Mouse (Mus musculus): ENCODE results near the gene Itpkc. TPM values are rescaled to one million over a fixed set of nuclear protein-coding genes. Genes with fewer than 3 reads are reported as not detected.
A peak's percentile ranks its signal among the peaks of the same experiment; 100 is the strongest.

Itpkc gene
- polyA plus RNA-seq, 1 experiment from 2014 or later: 7.1 TPM

- 61% methylated on average over 1 of the region's 1 CpGs for WGBS
- H3K36me3 ChIP-seq: peaks cover 43% of the 10 kb centered on the region
- H3K4me2 ChIP-seq (replicated peaks): no peak overlapping the region
- H3K4me1 ChIP-seq: peaks cover 17% of the 10 kb centered on the region
- no peak for ATAC-seq (replicated peaks)
- no peaks in the 10 kb centered on the region for H3K9me3 ChIP-seq
- no peak overlapping the region for H3K27ac ChIP-seq (replicated peaks)
- H3K4me3 ChIP-seq: no peak overlapping the region
- no peak overlapping the region for H3K9ac ChIP-seq (replicated peaks)
- H3K27me3 ChIP-seq: no peaks in the 10 kb centered on the region
Measured at GRCm38 (mm10) chr7:27182498-27182897, 46.0 kb downstream of the Itpkc start.

- no peak within 1 kb of the TSS for H3K9ac ChIP-seq (replicated peaks)
- peak within 1 kb of the TSS; percentile 96; the same call in 1 of the 2 replicates for H3K27ac ChIP-seq (replicated peaks)
- H3K36me3 ChIP-seq: peaks cover 28% of the 10 kb centered on the region
- no peaks in the 10 kb centered on the region for H3K27me3 ChIP-seq
- no peak within 1 kb of the TSS for H3K4me2 ChIP-seq (replicated peaks)
- no peaks in the 10 kb centered on the region for H3K9me3 ChIP-seq
- no peak within 1 kb of the TSS for H3K4me3 ChIP-seq
- H3K4me1 ChIP-seq: peaks cover 19% of the 10 kb centered on the region
- WGBS: 74% methylated on average over 14 of the region's 14 CpGs
- ATAC-seq (replicated peaks): no peak
Measured at GRCm38 (mm10) chr7:27180837-27181695, 47.4 kb downstream of the Itpkc start, which contains the start of the genes Gm21983 and Mia. TSS of gene Gm21983 (minus strand) at chr7:27181086. TSS of gene Mia (minus strand) at chr7:27181157.

GRCm38 (mm10) chr7:27180036-27180435, 48.4 kb downstream of the Itpkc start:
- Histone ChIP-seq H3K36me3 (peaks cover 18% of the 10 kb centered on the region), H3K9me3 (no peaks in the 10 kb centered on the region), H3K4me3 (no peak overlapping the region), H3K4me2 (replicated peaks) (no peak overlapping the region), H3K27ac (replicated peaks) (peak overlapping the region; percentile 96; the same call in 1 of the 2 replicates), H3K27me3 (no peaks in the 10 kb centered on the region), H3K4me1 (peaks cover 19% of the 10 kb centered on the region), H3K9ac (replicated peaks) (no peak overlapping the region)
- 50% methylated on average over 5 of the region's 5 CpGs for whole genome bisulfite sequencing
- ATAC-seq (replicated peaks): no peak

GRCm38 (mm10) chr7:27179217-27179918, 49.1 kb downstream of the Itpkc start:
- peak overlapping the region; percentile 96 for H3K27ac ChIP-seq (replicated peaks)
- H3K4me1 ChIP-seq: peaks cover 19% of the 10 kb centered on the region
- peak overlapping the region; percentile 53 for H3K4me2 ChIP-seq (replicated peaks)
- H3K9ac ChIP-seq (replicated peaks): peak overlapping the region; percentile 42; the same call in 1 of the 2 replicates
- ATAC-seq (replicated peaks): no peak
- H3K4me3 ChIP-seq: peak overlapping the region; percentile 84
- 47% methylated on average over 16 of the region's 16 CpGs for WGBS
- H3K36me3 ChIP-seq: peaks cover 16% of the 10 kb centered on the region
- H3K9me3 ChIP-seq: no peaks in the 10 kb centered on the region
- no peaks in the 10 kb centered on the region for H3K27me3 ChIP-seq

- ATAC-seq (replicated peaks): peak; percentile 98
- H3K4me2 ChIP-seq (replicated peaks): peak within 1 kb of the TSS; percentile 53
- no peaks in the 10 kb centered on the region for H3K9me3 ChIP-seq
- H3K4me3 ChIP-seq: peak within 1 kb of the TSS; percentile 84
- WGBS: 1% methylated on average over 52 of the region's 53 CpGs
- peak within 1 kb of the TSS; percentile 96 for H3K27ac ChIP-seq (replicated peaks)
- no peaks in the 10 kb centered on the region for H3K27me3 ChIP-seq
- H3K36me3 ChIP-seq: peaks cover 19% of the 10 kb centered on the region; the same call in 1 of the 2 replicates
- H3K4me1 ChIP-seq: peaks cover 19% of the 10 kb centered on the region
- peak within 1 kb of the TSS; percentile 62 for H3K9ac ChIP-seq (replicated peaks)
Measured at GRCm38 (mm10) chr7:27178324-27179216, 49.9 kb downstream of the Itpkc start, which contains the start of gene Rab4b. TSS of gene Rab4b (minus strand) at chr7:27178896.

- 21% methylated on average over 4 of the region's 4 CpGs for WGBS
- peak overlapping the region; percentile 96 for H3K27ac ChIP-seq (replicated peaks)
- ATAC-seq (replicated peaks): no peak
- H3K4me1 ChIP-seq: peaks cover 19% of the 10 kb centered on the region
- peak overlapping the region; percentile 84 for H3K4me3 ChIP-seq
- H3K9me3 ChIP-seq: no peaks in the 10 kb centered on the region
- no peaks in the 10 kb centered on the region for H3K27me3 ChIP-seq
- peaks cover 19% of the 10 kb centered on the region for H3K36me3 ChIP-seq
- peak overlapping the region; percentile 62 for H3K9ac ChIP-seq (replicated peaks)
- peak overlapping the region; percentile 53 for H3K4me2 ChIP-seq (replicated peaks)
Measured at GRCm38 (mm10) chr7:27177942-27178323, 50.5 kb downstream of the Itpkc start.

- WGBS: 94% methylated on average over 7 of the region's 7 CpGs
- no peak overlapping the region for H3K4me2 ChIP-seq (replicated peaks)
- H3K9me3 ChIP-seq: no peaks in the 10 kb centered on the region
- ATAC-seq (replicated peaks): no peak
- H3K4me3 ChIP-seq: no peak overlapping the region
- H3K9ac ChIP-seq (replicated peaks): no peak overlapping the region
- H3K36me3 ChIP-seq: peaks cover 33% of the 10 kb centered on the region
- H3K27ac ChIP-seq (replicated peaks): no peak overlapping the region
- no peaks in the 10 kb centered on the region for H3K27me3 ChIP-seq
- H3K4me1 ChIP-seq: peaks cover 16% of the 10 kb centered on the region
Measured at GRCm38 (mm10) chr7:27174896-27175295, 53.6 kb downstream of the Itpkc start.

GRCm38 (mm10) chr7:27174496-27174895, 54.0 kb downstream of the Itpkc start:
- Histone ChIP-seq H3K4me3 (no peak overlapping the region), H3K9me3 (no peaks in the 10 kb centered on the region), H3K36me3 (peaks cover 34% of the 10 kb centered on the region), H3K27me3 (no peaks in the 10 kb centered on the region), H3K4me1 (peaks cover 13% of the 10 kb centered on the region), H3K4me2 (replicated peaks) (no peak overlapping the region), H3K27ac (replicated peaks) (no peak overlapping the region), H3K9ac (replicated peaks) (no peak overlapping the region)
- 93% methylated on average over 15 of the region's 15 CpGs for WGBS
- no peak for ATAC-seq (replicated peaks)

- no peaks in the 10 kb centered on the region for H3K27me3 ChIP-seq
- H3K4me1 ChIP-seq: peaks cover 8% of the 10 kb centered on the region
- H3K27ac ChIP-seq (replicated peaks): no peak overlapping the region
- H3K9ac ChIP-seq (replicated peaks): no peak overlapping the region
- H3K4me2 ChIP-seq (replicated peaks): no peak overlapping the region
- H3K4me3 ChIP-seq: no peak overlapping the region
- no peak for ATAC-seq (replicated peaks)
- H3K9me3 ChIP-seq: no peaks in the 10 kb centered on the region
- 91% methylated on average over 3 of the region's 3 CpGs for WGBS
- peaks cover 34% of the 10 kb centered on the region for H3K36me3 ChIP-seq
Measured at GRCm38 (mm10) chr7:27170981-27171380, 57.5 kb downstream of the Itpkc start.

- Histone ChIP-seq H3K4me1 (peaks cover 32% of the 10 kb centered on the region), H3K4me3 (no peak overlapping the region), H3K36me3 (peaks cover 23% of the 10 kb centered on the region), H3K9me3 (no peaks in the 10 kb centered on the region), H3K4me2 (replicated peaks) (no peak overlapping the region), H3K9ac (replicated peaks) (no peak overlapping the region), H3K27ac (replicated peaks) (no peak overlapping the region), H3K27me3 (no peaks in the 10 kb centered on the region)
- no peak for ATAC-seq (replicated peaks)
- WGBS: 97% methylated on average over 5 of the region's 5 CpGs
Measured at GRCm38 (mm10) chr7:27168371-27168770, 60.1 kb downstream of the Itpkc start.

- H3K36me3 ChIP-seq: peaks cover 16% of the 10 kb centered on the region
- WGBS: 75% methylated on average over 11 of the region's 11 CpGs
- H3K27ac ChIP-seq (replicated peaks): peak overlapping the region; percentile 97
- H3K27me3 ChIP-seq: no peaks in the 10 kb centered on the region
- peak overlapping the region; percentile 86 for H3K9ac ChIP-seq (replicated peaks)
- H3K9me3 ChIP-seq: no peaks in the 10 kb centered on the region
- peak overlapping the region; percentile 85 for H3K4me2 ChIP-seq (replicated peaks)
- H3K4me1 ChIP-seq: peaks cover 40% of the 10 kb centered on the region
- peak overlapping the region; percentile 90 for H3K4me3 ChIP-seq
- ATAC-seq (replicated peaks): no peak
Measured at GRCm38 (mm10) chr7:27167475-27168094, 60.9 kb downstream of the Itpkc start.

Data from forebrain, embryonic 15.5 days (tissue).